Mouse (Mus musculus): Measurements from ENCODE around the gene Lmod1. TPM values are rescaled to one million over a fixed set of nuclear protein-coding genes. Genes with fewer than 3 reads are reported as not detected.

Gene Lmod1
- total RNA-seq, 1 experiment from 2014 or later: not detected

DNA sequence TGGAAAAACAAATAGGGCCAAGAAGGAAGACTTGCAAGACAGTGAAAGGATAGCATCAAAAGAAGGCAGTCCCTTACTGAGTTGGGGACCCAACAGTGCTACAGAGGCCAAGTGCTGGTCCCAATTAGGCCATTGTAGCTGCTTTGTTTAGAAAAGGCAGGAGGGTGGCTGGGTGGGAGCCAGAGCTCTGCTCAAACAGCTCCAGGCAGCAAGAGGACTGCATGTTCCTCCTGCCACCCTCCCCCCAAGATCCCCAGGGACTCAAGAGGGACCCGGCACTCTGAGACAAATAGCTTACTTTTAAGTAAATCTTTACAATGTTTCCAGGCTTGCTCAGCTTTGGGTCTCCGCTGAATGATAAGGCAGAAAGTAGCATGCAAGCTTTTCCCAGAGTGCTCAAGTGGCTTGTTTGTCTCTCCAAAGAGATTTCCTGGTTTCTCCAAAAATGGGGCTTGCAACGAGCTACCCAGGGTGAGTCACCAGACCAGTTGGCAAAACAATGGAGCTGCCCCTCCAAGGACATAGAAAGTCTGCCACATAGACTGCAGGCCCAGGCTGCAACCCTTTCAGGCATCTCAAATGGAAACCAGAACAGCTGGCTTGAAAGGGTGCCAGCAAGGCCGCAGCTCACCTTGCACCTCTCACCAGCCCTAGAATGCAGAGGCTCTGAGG, 23.0 kb downstream of the Lmod1 start:
- no peak for ATAC-seq (replicated peaks in 1 of 2; ENCODE audit: insufficient read depth in 1 of 2, low FRiP score in 2 of 2, low TSS enrichment in 1 of 2, low read depth in 1 of 2, poor library complexity in 2 of 2, severe bottlenecking in 2 of 2)

DNA sequence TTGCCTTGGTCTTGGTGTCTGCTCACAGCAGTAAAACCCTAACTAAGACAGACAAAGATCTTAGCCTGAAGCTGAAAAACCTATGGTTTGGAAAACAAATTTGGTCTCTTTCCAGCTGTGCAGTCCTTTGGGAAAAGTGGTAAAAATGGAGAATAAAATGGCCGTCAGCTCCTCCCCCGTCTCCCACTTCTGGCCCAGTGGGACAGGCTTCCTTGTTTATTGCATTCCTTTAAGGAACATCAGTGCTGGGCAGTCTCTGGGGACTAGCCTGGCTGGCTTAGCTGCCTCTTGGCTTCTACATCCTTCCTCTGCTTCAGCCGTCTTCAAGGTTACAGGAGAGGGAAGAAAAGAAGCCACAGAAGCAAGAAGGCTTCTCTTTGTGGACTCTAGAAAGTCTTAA, 27.3 kb downstream of the Lmod1 start:
- no peak for ATAC-seq (replicated peaks in 1 of 2; ENCODE audit: insufficient read depth in 1 of 2, low FRiP score in 2 of 2, low TSS enrichment in 1 of 2, low read depth in 1 of 2, poor library complexity in 2 of 2, severe bottlenecking in 2 of 2)

DNA sequence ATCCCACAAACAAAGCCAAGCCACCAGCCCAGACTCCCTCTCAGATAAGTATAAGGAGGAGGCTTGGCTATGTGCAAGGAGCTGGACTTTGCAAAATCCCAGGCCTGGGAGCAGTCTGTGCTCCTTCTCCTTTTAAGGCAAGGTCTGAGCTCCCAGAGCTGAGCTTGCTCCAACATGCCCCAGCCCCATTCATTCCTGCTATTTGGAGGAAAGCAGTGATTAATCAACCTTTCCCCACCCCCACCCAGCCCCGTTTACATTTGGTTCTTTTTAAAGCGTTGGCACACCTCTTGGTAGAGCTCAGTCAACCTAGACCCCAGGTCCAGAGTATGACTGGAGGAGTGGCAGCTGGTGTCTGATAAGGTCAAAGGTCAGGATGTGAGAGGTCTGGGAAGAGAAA, 34.5 kb downstream of the Lmod1 start:
- ATAC-seq (replicated peaks in 1 of 2; ENCODE audit: insufficient read depth in 1 of 2, low FRiP score in 2 of 2, low TSS enrichment in 1 of 2, low read depth in 1 of 2, poor library complexity in 2 of 2, severe bottlenecking in 2 of 2): no peak

DNA sequence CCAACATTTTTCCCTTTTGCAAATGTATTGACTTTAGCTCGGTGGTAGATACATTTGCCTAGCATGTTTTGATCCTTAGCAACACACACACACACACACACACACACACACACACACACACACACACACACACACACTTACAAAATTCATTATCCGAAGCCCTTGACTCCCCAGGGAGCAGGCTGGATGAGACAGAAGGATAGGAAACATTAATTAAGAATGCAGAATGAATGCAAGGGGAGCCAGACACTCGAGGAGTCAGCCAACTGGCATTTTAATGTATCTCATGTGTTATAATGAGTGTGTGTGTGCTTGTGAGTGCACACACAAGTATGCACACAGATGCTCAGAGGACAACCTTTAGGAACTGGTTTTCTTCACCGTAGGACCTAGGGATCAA, 36.9 kb downstream of the Lmod1 start:
- ATAC-seq (replicated peaks in 1 of 2; ENCODE audit: insufficient read depth in 1 of 2, low FRiP score in 2 of 2, low TSS enrichment in 1 of 2, low read depth in 1 of 2, poor library complexity in 2 of 2, severe bottlenecking in 2 of 2): no peak

DNA sequence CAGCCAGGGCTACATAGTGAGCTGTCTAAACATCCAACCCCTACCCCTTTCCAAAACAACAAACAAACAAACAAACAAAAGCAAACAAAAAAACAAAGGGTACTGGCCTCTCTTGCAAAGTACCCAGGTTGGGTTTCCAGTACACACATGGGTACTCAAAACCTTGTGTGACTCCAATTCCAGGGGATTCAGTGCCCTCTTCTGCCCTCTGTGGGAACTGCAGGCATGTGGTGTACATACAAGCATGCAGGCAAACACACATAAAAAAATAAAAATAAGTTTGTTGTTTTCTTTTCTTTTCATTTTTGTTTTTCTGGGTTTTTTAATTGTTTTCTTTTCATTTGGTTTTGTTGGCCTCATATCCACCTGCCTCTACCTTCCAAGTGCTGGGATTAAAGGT, 37.5 kb downstream of the Lmod1 start:
- ATAC-seq (replicated peaks in 1 of 2; ENCODE audit: insufficient read depth in 1 of 2, low FRiP score in 2 of 2, low TSS enrichment in 1 of 2, low read depth in 1 of 2, poor library complexity in 2 of 2, severe bottlenecking in 2 of 2): no peak

DNA sequence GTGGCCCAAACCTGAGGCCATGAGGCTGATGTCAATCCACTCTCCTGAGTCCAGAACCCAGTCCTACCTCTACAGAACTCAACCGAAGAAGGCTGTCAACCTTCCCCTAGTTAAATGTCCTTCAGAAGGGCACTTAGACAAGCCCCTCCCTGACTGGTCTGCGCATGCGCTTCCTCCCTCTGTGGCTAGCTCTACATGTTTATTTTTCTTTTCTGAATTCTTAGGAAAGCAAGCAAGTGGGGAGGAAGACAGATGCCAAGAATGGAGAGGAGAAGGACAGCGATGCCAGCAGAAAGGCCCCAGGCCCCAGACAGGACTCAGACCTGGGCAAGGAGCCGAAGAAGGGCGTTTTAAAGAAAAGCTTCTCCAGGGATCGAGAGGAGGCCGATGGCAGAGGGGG, 38.8 kb downstream of the Lmod1 start:
- no peak for ATAC-seq (replicated peaks in 1 of 2; ENCODE audit: insufficient read depth in 1 of 2, low FRiP score in 2 of 2, low TSS enrichment in 1 of 2, low read depth in 1 of 2, poor library complexity in 2 of 2, severe bottlenecking in 2 of 2)

DNA sequence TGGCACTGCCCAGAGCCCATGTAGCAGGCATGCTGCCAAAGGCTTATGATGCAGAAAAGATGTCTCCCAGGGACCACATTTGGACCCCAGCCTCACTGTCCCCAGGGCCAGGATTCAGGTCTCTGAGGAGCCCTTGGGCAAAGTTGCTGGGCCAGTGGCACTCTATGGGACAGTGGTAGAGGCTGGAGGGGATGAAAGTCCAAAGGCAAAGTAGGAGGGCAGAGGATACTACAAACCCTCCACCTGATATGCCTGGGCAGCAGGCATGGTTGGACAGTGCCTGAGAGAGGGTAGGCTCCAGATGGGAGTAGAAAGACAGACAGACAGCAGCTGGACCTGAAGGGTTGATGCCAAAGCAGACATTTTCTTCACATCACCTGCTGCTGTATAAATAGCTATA, 41.8 kb downstream of the Lmod1 start:
- ATAC-seq (replicated peaks in 1 of 2; ENCODE audit: insufficient read depth in 1 of 2, low FRiP score in 2 of 2, low TSS enrichment in 1 of 2, low read depth in 1 of 2, poor library complexity in 2 of 2, severe bottlenecking in 2 of 2): no peak

DNA sequence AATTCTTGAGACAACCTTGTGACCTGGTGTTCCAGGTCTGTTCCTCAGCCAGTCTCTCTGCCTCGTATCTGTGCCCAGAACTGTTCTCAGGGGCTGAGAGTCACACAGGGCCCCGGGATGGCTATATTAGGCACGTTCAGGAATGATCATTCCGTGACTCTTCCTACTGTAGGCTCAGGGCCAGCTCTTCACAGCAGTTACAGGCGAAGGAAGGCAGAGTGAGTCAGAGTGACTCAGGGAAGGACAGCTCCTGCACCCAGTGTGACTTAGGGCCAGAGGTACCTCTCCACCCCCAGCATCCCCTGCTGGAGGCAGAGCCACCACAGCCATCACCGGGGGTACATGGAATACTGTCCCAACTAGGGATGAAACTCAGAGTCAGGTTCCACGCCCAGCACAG, 42.4 kb downstream of the Lmod1 start:
- ATAC-seq (replicated peaks in 1 of 2; ENCODE audit: insufficient read depth in 1 of 2, low FRiP score in 2 of 2, low TSS enrichment in 1 of 2, low read depth in 1 of 2, poor library complexity in 2 of 2, severe bottlenecking in 2 of 2): no peak

DNA sequence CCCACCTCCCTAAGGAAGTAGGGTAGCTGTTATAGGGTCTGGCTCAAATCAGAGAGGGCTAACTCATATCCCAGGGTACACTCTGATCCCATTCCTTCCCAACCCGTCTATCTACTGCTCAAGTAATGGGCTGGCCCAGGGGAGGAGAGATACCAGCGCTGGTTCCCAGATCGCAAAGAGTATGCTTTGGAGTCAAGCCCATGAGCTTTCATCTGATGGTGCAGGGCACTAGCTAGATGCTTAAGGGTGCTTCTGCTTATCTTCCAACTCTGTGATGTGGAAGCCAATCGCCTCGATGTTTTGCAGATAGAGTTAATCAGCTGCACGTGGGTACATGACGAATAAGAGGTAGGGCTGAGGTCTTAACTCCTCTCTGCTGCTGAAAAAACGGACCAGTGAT, 43.0 kb downstream of the Lmod1 start:
- ATAC-seq (replicated peaks in 1 of 2; ENCODE audit: insufficient read depth in 1 of 2, low FRiP score in 2 of 2, low TSS enrichment in 1 of 2, low read depth in 1 of 2, poor library complexity in 2 of 2, severe bottlenecking in 2 of 2): no peak

DNA sequence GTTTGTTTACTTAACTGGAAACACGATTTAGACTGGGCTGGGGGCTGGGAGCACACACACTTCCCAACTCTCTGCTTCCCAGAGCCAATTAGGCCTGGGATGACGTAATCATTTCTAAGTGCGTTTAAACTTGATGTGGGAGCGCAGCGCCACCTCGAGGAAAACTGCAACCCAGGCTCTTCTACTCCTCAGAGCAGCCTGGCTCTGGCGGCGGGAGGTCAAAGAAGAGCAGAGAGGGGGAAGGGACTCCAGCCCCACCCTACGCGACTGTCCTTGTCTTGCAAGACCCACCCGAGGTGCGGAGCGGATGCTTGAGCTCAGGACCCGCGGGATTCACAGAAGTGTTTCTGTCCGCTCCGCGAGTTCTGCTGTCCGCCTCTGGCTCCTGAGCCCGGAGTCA, 43.6 kb downstream of the Lmod1 start:
- peak; percentile 72 to 76 for ATAC-seq (replicated peaks in 1 of 2; ENCODE audit: insufficient read depth in 1 of 2, low FRiP score in 2 of 2, low TSS enrichment in 1 of 2, low read depth in 1 of 2, poor library complexity in 2 of 2, severe bottlenecking in 2 of 2)

DNA sequence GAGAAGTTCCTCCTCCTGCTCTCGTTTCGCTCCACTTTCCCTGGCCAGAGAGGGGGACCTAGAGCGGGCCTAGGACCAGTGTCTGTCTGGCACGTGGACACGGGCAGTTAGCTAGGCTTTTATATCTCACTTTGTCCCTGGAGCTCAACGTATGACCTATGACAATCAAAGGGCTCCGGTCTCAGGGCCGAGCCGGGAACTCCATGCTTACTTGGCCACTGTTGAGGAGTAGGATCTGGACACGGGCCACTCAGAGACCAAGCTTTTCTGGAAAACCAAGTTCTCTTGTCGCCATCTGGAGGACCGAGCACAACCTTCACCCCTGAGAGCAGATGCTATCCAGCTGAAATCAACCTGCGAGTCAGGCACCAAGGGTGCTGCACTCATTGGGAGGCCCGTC, 44.4 kb downstream of the Lmod1 start:
- ATAC-seq (replicated peaks in 1 of 2; ENCODE audit: insufficient read depth in 1 of 2, low FRiP score in 2 of 2, low TSS enrichment in 1 of 2, low read depth in 1 of 2, poor library complexity in 2 of 2, severe bottlenecking in 2 of 2): peak in 1 of 2 experiments; percentile 38; a peak in 1 of 4 replicates

DNA sequence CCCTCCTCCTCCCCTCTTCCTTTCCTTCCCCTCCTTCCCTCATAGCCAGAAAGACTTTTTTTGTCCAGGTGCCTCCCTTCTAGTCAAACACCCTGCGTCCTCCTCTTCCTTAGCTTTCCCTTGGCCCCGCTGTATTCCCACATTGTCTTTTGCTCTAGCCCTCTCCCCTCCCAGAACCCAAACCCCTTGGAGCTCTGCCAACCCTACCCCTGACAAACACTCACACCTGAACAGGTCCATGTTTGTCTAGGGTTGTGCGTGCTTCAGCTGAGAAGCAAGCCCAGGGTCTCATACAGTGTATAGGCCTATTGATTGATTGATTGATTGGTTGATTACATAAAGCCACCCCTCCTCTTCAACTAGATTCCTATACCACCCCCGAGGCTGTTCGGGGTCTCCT, 44.8 kb downstream of the Lmod1 start:
- ATAC-seq (replicated peaks in 1 of 2; ENCODE audit: insufficient read depth in 1 of 2, low FRiP score in 2 of 2, low TSS enrichment in 1 of 2, low read depth in 1 of 2, poor library complexity in 2 of 2, severe bottlenecking in 2 of 2): no peak

DNA sequence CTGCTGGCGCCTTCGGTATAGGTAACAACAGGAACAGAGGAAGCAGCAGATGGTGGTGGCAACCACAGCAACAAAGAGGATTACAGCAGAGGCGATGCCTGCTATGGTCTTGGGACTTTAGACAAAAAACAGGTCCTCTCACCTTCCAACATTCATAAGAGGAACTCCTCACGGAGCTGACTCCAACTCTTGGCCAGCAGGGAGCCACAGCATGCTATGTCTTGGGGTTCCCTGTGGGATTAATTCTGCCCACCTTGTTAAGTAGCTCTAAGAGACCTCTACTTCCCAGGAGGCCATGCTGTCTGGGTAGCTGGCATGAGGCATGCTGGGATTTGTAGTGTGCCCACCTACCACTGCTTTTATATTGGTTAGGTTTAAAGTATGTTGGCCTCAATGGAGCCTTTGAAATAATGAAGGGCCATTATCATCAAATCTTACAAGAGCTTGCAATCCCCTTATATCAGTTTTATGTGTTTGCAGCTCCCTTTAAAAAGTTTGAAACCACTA, 48.6 kb downstream of the Lmod1 start:
- ATAC-seq (replicated peaks in 1 of 2; ENCODE audit: insufficient read depth in 1 of 2, low FRiP score in 2 of 2, low TSS enrichment in 1 of 2, low read depth in 1 of 2, poor library complexity in 2 of 2, severe bottlenecking in 2 of 2): no peak

DNA sequence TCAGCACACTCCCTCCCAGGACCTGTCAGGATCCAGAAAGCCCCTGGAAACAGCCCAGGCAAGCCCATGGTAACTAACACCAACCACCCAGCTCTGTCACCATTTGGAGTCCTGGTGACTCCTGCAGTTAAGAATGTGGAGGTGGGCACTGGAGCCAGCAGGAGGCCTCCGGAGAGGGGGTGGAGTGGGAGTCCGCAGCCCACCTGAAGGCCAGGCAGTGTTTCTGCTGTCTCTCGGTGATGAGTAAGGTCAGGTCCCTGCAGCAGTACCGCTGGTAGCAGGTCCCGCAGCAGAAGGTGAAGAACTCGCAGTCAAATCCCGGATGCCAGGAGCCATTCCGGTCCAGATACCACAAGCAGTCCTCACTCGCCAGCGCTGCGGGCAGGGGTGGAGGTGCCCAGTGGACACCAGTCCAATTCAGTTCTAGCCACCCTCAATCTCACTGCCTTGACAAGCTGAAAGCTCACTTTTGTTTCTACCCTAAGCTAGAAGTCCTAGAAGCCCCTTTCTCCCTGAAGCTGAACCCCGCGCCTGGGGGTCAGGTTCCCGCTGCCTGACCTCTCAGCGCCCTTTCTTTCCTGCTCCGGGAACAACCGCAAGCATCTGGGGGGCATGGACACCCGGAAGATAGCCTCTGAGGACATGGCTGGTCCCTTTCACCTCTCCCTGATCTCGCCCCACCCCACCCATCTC, 49.7 kb downstream of the Lmod1 start:
- ATAC-seq (replicated peaks in 1 of 2; ENCODE audit: insufficient read depth in 1 of 2, low FRiP score in 2 of 2, low TSS enrichment in 1 of 2, low read depth in 1 of 2, poor library complexity in 2 of 2, severe bottlenecking in 2 of 2): peak in 1 of 2 experiments; percentile 37; a peak in 2 of 4 replicates

DNA sequence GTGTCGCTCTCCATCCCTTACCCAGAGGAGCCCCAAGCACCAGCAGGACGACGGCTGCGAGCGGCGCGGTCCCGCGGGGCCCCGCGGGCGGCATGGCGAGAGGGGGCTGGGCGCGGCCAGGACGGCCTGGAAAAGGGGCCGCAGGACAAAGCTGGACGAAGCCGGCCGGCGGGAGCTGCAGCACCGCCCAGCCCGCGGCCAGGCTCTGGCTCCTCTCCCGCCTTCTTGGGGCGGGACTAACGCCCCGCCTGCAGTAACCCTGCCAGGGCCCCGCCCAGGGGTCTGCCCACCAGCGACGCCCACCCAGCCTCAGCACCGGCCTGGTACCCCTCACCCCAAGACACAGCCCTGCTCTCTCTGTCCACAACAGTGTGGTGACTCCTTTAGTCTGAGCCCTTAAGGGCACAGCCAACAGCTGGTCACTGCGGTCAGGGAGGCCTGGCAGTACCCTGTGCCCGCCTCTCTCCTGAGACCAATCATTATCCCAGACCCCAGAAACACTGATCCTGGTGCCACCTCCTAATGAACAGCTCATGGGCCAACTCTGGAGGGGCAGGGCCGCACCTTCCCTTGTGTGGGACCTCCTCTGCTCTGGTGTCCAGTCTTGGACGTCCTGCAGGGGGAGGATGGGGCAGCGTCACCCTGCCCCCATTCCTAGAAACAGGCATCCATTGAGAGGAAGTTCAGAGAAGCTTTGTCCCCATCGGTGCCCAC, 50.4 kb downstream of the Lmod1 start, which contains the start of gene Shisa4:
Shisa4 (minus strand) TSS at position 370 of the 714 bp plus-strand sequence.
- ATAC-seq (replicated peaks in 1 of 2; ENCODE audit: insufficient read depth in 1 of 2, low FRiP score in 2 of 2, low TSS enrichment in 1 of 2, low read depth in 1 of 2, poor library complexity in 2 of 2, severe bottlenecking in 2 of 2): peak; percentile 10 to 22; a peak in 1 of 4 replicates

DNA sequence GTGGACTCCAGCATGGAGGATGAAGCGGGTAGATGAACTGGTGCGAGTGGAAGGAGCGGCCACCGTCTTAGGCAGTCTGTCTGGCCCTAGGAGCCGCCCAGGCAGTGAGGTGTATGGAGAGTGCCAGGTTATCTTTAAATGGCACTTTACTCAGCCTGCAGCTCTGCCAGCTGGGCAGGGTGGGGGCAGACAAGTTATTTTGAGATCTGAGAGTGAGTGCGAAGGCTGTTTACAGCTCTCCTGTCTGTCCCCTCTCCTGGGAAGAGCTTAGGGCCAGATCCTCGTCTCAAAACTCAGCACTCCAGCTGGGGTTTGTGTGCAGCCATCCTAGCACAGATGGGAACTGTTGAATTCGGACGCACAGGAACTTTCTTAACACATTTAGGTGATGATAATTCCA, 54.0 kb downstream of the Lmod1 start:
- 0 out of 4 replicates have a peak, but pooled peaks of 1 of the 2 experiments have one; percentile 1 for ATAC-seq (replicated peaks in 1 of 2; ENCODE audit: insufficient read depth in 1 of 2, low FRiP score in 2 of 2, low TSS enrichment in 1 of 2, low read depth in 1 of 2, poor library complexity in 2 of 2, severe bottlenecking in 2 of 2)

DNA sequence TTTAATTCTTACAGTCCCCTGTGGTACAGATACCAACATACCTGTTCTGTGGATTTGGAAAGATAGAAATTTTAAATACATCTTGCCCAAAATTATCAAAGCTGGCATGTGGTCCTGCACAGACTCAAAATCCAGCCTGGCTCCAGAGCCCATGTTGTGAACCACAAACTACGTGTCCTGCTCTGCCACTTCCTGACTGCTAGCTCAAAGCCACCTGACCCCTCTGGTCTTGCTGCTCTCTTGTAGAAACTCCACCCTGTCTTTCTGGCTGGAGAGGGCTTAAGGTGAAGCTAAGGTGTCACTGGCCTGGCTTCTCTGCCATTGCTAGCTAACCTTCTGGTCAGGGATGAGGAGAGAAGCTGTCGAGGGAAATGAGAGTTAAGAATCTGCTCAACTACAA, 54.4 kb downstream of the Lmod1 start:
- ATAC-seq (replicated peaks in 1 of 2; ENCODE audit: insufficient read depth in 1 of 2, low FRiP score in 2 of 2, low TSS enrichment in 1 of 2, low read depth in 1 of 2, poor library complexity in 2 of 2, severe bottlenecking in 2 of 2): no peak
